Mouse (Mus musculus) cerebellum, adult 2 months (tissue): ENCODE data around the gene Ntn1. TPM values are rescaled to one million over a fixed set of nuclear protein-coding genes. Genes with fewer than 3 reads are reported as not detected.

ENCODE experiments used
- DNase-seq, 2 experiments: peaks; one replicate each; pipeline ENCODE4 v3.0.0; 2021
- H3K27ac ChIP-seq: fragments of 200-500 bp; 2 replicates; pipeline ENCODE4 v1.5.1; 2012; ENCODE audit warnings: low read length, control low read depth, inconsistent platforms; ENCODE audit not compliant: insufficient read depth
- H3K27me3 ChIP-seq: fragments of 200-500 bp; 2 replicates; pipeline ENCODE4 v1.6.1; 2012; ENCODE audit warnings: inconsistent platforms, mild to moderate bottlenecking, low read length, moderate library complexity; ENCODE audit not compliant: control insufficient read depth, insufficient read depth
- H3K4me1 ChIP-seq: fragments of 200-500 bp; 2 replicates; pipeline ENCODE4 v1.6.1; 2011; ENCODE audit warnings: low read length; ENCODE audit not compliant: control insufficient read depth, insufficient read depth
- H3K4me3 ChIP-seq: fragments of 200-500 bp; replicated peaks from 2 replicates; pipeline ENCODE3; 2011; ENCODE audit warnings: mild to moderate bottlenecking, low read depth, low read length, control low read depth; ENCODE audit not compliant: insufficient read depth
- CTCF ChIP-seq: fragments of 200-500 bp; IDR thresholded peaks from 2 replicates; pipeline ENCODE4 v1.5.1; 2011; ENCODE audit warnings: low read depth, mild to moderate bottlenecking, control low read depth, low read length, moderate library complexity, borderline replicate concordance; ENCODE audit not compliant: insufficient read depth
- POLR2A ChIP-seq: fragments of 200-500 bp; IDR thresholded peaks from 2 replicates; pipeline ENCODE4 v1.6.1; 2011; ENCODE audit warnings: low read length, control low read depth, borderline replicate concordance; ENCODE audit not compliant: insufficient read depth
- WGBS: fragments of 180-500 bp; shearing (Covaris S2); methylation state at CpG from one replicate; pipeline ENCODE4 v1.1.7; 2018; 5-methylcytosine and 5-hydroxymethylcytosine counted together
- polyA plus RNA-seq: library from polyadenylated mRNA; depleted of rRNA; stranded (reverse); fragments of >200 nt; gene quantifications from 2 replicates; pipeline ENCODE4 v1.2.3, GENCODE M21; 2012

Ntn1 gene
- polyA plus RNA-seq, 1 experiment, result 22.0 TPM

GRCm38 (mm10) chr11:68226654-68227057, 174.0 kb downstream of the Ntn1 start:
- Histone ChIP-seq H3K4me3 (no peak overlapping the region), H3K27me3 (no peaks in the 10 kb centered on the region; the same call in 1 of the 2 replicates), H3K27ac (no peak overlapping the region), H3K4me1 (peaks cover 19% of the 10 kb centered on the region)
- DNase-seq, result no peak
- TF ChIP-seq CTCF, result no peak
- WGBS, result 86% methylated on average over 5 of the region's 5 CpGs

- TF ChIP-seq CTCF (no peak), POLR2A (no peak)
- H3K27ac ChIP-seq, result no peak overlapping the region
- 91% methylated on average over 13 of the region's 13 CpGs for WGBS
- peaks cover 19% of the 10 kb centered on the region for H3K4me1 ChIP-seq
- no peaks in the 10 kb centered on the region; the same call in 1 of the 2 replicates for H3K27me3 ChIP-seq
- no peak overlapping the region for H3K4me3 ChIP-seq
- no peak for DNase-seq
These were observed 177.5 kb downstream of the Ntn1 start for GRCm38 (mm10) chr11:68223143-68223542.

DNA sequence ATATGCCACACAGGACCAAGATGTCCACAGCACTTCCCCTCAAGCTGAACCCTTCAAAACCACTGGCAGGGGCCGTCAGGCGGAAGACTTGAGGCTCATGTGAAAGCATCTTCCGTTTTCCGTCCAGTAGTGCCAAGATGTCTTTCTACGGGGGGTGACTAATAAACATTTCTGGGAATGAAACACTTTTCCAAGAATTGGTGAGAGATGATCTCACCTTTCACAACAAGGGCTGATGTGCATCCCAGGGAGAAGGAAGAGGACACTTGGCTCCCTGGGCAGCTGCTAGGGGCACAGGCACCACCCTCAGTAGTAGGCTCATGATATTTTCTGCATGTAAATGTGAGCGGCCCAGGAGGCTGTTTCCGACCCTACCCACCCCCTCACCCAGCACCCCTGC, 178.4 kb downstream of the Ntn1 start:
- Histone ChIP-seq H3K27me3 (no peaks in the 10 kb centered on the region; the same call in 1 of the 2 replicates), H3K27ac (no peak overlapping the region), H3K4me3 (no peak overlapping the region), H3K4me1 (peaks cover 19% of the 10 kb centered on the region)
- 90% methylated on average over 7 of the region's 7 CpGs for WGBS
- DNase-seq, result no peak
- no peak for TF ChIP-seq CTCF
- no peak for TF ChIP-seq POLR2A

GRCm38 (mm10) chr11:68220733-68221132, 179.9 kb downstream of the Ntn1 start:
- Histone ChIP-seq H3K4me3 (no peak overlapping the region), H3K27me3 (no peaks in the 10 kb centered on the region; the same call in 1 of the 2 replicates), H3K4me1 (0 out of 2 replicates have a peak, but pooled peaks cover 10% of the 10 kb centered on the region), H3K27ac (no peak overlapping the region)
- TF ChIP-seq CTCF, result no peak
- TF ChIP-seq POLR2A, result no peak
- WGBS, result 90% methylated on average over 4 of the region's 4 CpGs
- DNase-seq, result no peak

DNA sequence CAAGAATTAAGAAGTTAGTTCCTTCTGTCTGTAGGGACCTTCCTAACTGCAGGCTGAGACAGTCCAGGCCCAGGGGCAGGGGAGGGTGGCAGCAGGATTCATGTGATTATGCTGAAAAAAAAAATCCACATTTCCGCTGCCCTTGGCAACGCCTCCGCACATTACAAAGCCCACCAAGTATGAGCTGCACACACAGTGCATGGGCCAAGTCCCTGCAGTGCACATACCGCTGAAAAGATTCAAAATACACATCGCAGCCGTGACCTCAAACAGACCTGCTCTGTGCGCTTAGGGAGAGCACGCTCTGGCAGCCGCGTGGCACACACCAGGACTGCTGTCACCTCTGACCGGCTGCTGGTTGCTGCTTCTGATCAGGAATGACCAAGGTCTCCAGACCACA, 184.6 kb downstream of the Ntn1 start:
- Histone ChIP-seq H3K4me3 (no peak overlapping the region), H3K27me3 (no peaks in the 10 kb centered on the region), H3K27ac (no peak overlapping the region), H3K4me1 (peaks cover 3% of the 10 kb centered on the region; the same call in 1 of the 2 replicates)
- no peak for TF ChIP-seq CTCF
- no peak for TF ChIP-seq POLR2A
- whole genome bisulfite sequencing, result 68% methylated on average over 11 of the region's 11 CpGs
- DNase-seq, result no peak

DNA sequence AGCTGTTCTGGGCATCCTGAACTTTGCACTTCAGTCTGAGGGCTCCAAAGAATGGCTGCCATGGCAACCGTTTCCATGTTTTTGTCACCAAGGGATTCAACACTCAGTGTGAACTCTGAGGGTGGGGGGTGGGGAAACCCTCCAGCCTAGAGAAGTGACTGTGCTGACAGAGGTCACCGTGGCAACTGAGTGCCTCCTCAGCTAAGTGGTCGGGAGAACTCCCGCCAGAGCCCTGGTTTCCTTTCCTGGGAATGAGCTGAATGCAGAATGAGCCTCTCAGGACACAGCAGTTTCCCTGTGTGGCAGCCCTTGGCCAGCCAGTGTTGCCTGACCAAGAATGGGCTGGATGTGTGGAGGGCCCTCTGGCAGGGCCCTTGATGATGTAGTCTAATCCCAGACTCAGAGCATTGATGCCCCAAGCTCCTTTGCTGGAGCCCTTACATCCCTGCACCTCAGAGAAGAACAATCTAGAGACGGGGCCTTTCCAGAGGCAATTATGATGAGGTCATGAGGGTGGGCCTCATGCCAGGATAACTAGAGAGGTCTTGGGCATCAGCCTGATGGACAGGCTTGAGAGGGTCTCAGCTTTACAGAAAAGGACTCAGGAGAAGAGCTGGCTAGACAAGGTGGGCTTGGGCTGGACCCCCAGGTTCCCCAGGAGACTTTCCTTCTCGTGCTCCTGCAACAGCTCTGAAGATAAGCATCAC, 185.3 kb downstream of the Ntn1 start:
- DNase-seq, result no peak
- H3K27ac ChIP-seq, result no peak overlapping the region
- 53% methylated on average over 6 of the region's 6 CpGs for WGBS

GRCm38 (mm10) chr11:68214496-68215205, 186.0 kb downstream of the Ntn1 start:
- Histone ChIP-seq H3K4me1 (peaks cover 4% of the 10 kb centered on the region; the same call in 1 of the 2 replicates), H3K27ac (no peak overlapping the region), H3K4me3 (no peak overlapping the region), H3K27me3 (no peaks in the 10 kb centered on the region)
- DNase-seq, result no peak
- no peak for TF ChIP-seq POLR2A
- TF ChIP-seq CTCF, result no peak
- 78% methylated on average over 9 of the region's 9 CpGs for WGBS

More for the DNA sequence above, 185.3 kb downstream of the Ntn1 start:
- Histone ChIP-seq H3K4me3 (no peak overlapping the region), H3K27me3 (no peaks in the 10 kb centered on the region), H3K4me1 (peaks cover 4% of the 10 kb centered on the region; the same call in 1 of the 2 replicates)
- no peak for TF ChIP-seq CTCF
- no peak for TF ChIP-seq POLR2A

GRCm38 (mm10) chr11:68213896-68214295, 186.7 kb downstream of the Ntn1 start:
- Histone ChIP-seq H3K4me1 (peaks cover 4% of the 10 kb centered on the region; the same call in 1 of the 2 replicates), H3K4me3 (no peak overlapping the region), H3K27me3 (no peaks in the 10 kb centered on the region), H3K27ac (no peak overlapping the region)
- DNase-seq, result no peak
- WGBS, result 86% methylated on average over 3 of the region's 3 CpGs
- TF ChIP-seq CTCF (no peak), POLR2A (no peak)
